Mouse (Mus musculus) midbrain, embryonic 11.5 days (tissue): Measurements from ENCODE around the gene Kctd20. TPM values are rescaled to one million over a fixed set of nuclear protein-coding genes. Genes with fewer than 3 reads are reported as not detected.
A peak's percentile ranks its signal among the peaks of the same experiment; 100 is the strongest.

Source experiments
- ATAC-seq: fragments of 200-750 bp; cut with Nextera tagmentation; 2 replicates; pipeline ENCODE4 v1.8.0; 2017; ENCODE audit warnings: moderate TSS enrichment, moderate library complexity; ENCODE audit not compliant: low FRiP score
- DNase-seq: peaks from one replicate; pipeline ENCODE4 v3.0.0; 2015; ENCODE audit warnings: low spot score; ENCODE audit errors: missing footprints
- H3K27ac ChIP-seq: fragments of 300-500 bp; sonication (generic); 2 replicates; pipeline ENCODE4 v1.5.1; 2014; ENCODE audit warnings: low read depth, low read length
- H3K27me3 ChIP-seq: fragments of 300-500 bp; sonication (generic); 2 replicates; pipeline ENCODE4 v1.6.1; 2014; ENCODE audit warnings: mild to moderate bottlenecking, low read length, moderate library complexity, mixed read lengths; ENCODE audit not compliant: control insufficient read depth, insufficient read depth
- H3K36me3 ChIP-seq: fragments of 300-500 bp; sonication (generic); 2 replicates; pipeline ENCODE4 v1.6.1; 2014; ENCODE audit warnings: mild to moderate bottlenecking, low read length, moderate library complexity, mixed read lengths; ENCODE audit not compliant: control insufficient read depth, insufficient read depth
- H3K4me1 ChIP-seq: fragments of 300-500 bp; sonication (generic); 2 replicates; pipeline ENCODE4 v1.6.1; 2014; ENCODE audit warnings: low read length; ENCODE audit not compliant: control insufficient read depth, insufficient read depth
- H3K4me2 ChIP-seq: fragments of 300-500 bp; sonication (generic); 2 replicates; pipeline ENCODE4 v1.6.1; 2014; ENCODE audit warnings: mild to moderate bottlenecking, moderate library complexity
- H3K4me3 ChIP-seq: fragments of 300-500 bp; sonication (generic); 2 replicates; pipeline ENCODE4 v1.5.1; 2014; ENCODE audit warnings: low read depth, low read length
- H3K9ac ChIP-seq: fragments of 300-500 bp; sonication (generic); 2 replicates; pipeline ENCODE4 v1.6.1; 2014; ENCODE audit warnings: low read length
- H3K9me3 ChIP-seq: fragments of 300-500 bp; sonication (generic); 2 replicates; pipeline ENCODE4 v1.6.1; 2016; ENCODE audit warnings: low read length; ENCODE audit not compliant: control insufficient read depth
- WGBS: fragments of 180-500 bp; shearing (Covaris S2); extraction: QIAGEN DNeasy Blood & Tissue Kit; methylation state at CpG from one replicate; pipeline ENCODE4 v1.1.7; 2014; 5-methylcytosine and 5-hydroxymethylcytosine counted together
- polyA plus RNA-seq: library from polyadenylated mRNA; unstranded; fragments of >200 nt; fragmentation: Nextera tagmentation; extraction: Ambion mirVana; gene quantifications from 2 replicates; pipeline ENCODE4 v1.2.1, GENCODE M21; 2014

The Kctd20 gene
- polyA plus RNA-seq, 1 experiment from 2014 or later: 92.4 TPM

GRCm38 (mm10) chr17:28915060-28915628 is 36.6 kb upstream of the Kctd20 start, which contains the start of gene 4930539E08Rik:
4930539E08Rik (minus strand) TSS chr17:28915324.
- H3K9me3 ChIP-seq: no peaks in the 10 kb centered on the region
- no peaks in the 10 kb centered on the region for H3K4me1 ChIP-seq
- DNase-seq (no peak), ATAC-seq (no peak)
- WGBS: 65% methylated on average over 12 of the region's 12 CpGs
- no peak within 1 kb of the TSS for H3K4me3 ChIP-seq
- H3K27me3 ChIP-seq: peaks cover 3% of the 10 kb centered on the region; the same call in 1 of the 2 replicates
- no peaks in the 10 kb centered on the region for H3K36me3 ChIP-seq
- H3K9ac ChIP-seq: no peak within 1 kb of the TSS
- no peak within 1 kb of the TSS for H3K4me2 ChIP-seq
- H3K27ac ChIP-seq: no peak within 1 kb of the TSS

- H3K36me3 ChIP-seq: no peaks in the 10 kb centered on the region
- H3K4me3 ChIP-seq: no peak overlapping the region
- no peaks in the 10 kb centered on the region for H3K27me3 ChIP-seq
- no peaks in the 10 kb centered on the region for H3K9me3 ChIP-seq
- H3K4me2 ChIP-seq: no peak overlapping the region
- no peak for DNase-seq
- WGBS: 100% methylated on average over 1 of the region's 1 CpGs
- no peak overlapping the region for H3K9ac ChIP-seq
- no peaks in the 10 kb centered on the region for H3K4me1 ChIP-seq
- H3K27ac ChIP-seq: no peak overlapping the region
- ATAC-seq: no peak
Measured at GRCm38 (mm10) chr17:28916520-28916919, 35.2 kb upstream of the Kctd20 start.

- no peak for ATAC-seq
- H3K9ac ChIP-seq: no peak overlapping the region
Measured at GRCm38 (mm10) chr17:28921086-28921485, 30.7 kb upstream of the Kctd20 start.

GRCm38 (mm10) chr17:28922096-28922495 is 29.7 kb upstream of the Kctd20 start:
- H3K4me3 ChIP-seq: no peak overlapping the region
- H3K9ac ChIP-seq: no peak overlapping the region
- DNase-seq: peak; percentile 80
- no peaks in the 10 kb centered on the region for H3K4me1 ChIP-seq
- H3K4me2 ChIP-seq: no peak overlapping the region
- WGBS: 79% methylated on average over 6 of the region's 6 CpGs
- no peaks in the 10 kb centered on the region for H3K36me3 ChIP-seq
- no peak overlapping the region for H3K27ac ChIP-seq
- no peak for ATAC-seq
- no peaks in the 10 kb centered on the region for H3K9me3 ChIP-seq
- no peaks in the 10 kb centered on the region for H3K27me3 ChIP-seq

More at GRCm38 (mm10) chr17:28921086-28921485, 30.7 kb upstream of the Kctd20 start:
- H3K36me3 ChIP-seq: no peaks in the 10 kb centered on the region
- no peak for DNase-seq
- H3K4me2 ChIP-seq: no peak overlapping the region
- WGBS: 69% methylated on average over 8 of the region's 8 CpGs
- H3K9me3 ChIP-seq: no peaks in the 10 kb centered on the region
- H3K4me3 ChIP-seq: no peak overlapping the region
- no peaks in the 10 kb centered on the region for H3K4me1 ChIP-seq
- no peaks in the 10 kb centered on the region for H3K27me3 ChIP-seq
- no peak overlapping the region for H3K27ac ChIP-seq

- H3K27me3 ChIP-seq: no peaks in the 10 kb centered on the region
- no peak overlapping the region for H3K27ac ChIP-seq
- H3K4me3 ChIP-seq: no peak overlapping the region
- H3K4me1 ChIP-seq: no peaks in the 10 kb centered on the region
- ATAC-seq: no peak
- 86% methylated on average over 8 of the region's 8 CpGs for WGBS
- H3K4me2 ChIP-seq: no peak overlapping the region
- DNase-seq: peak; percentile 12
- H3K9ac ChIP-seq: no peak overlapping the region
- no peaks in the 10 kb centered on the region for H3K9me3 ChIP-seq
- H3K36me3 ChIP-seq: no peaks in the 10 kb centered on the region
Measured at GRCm38 (mm10) chr17:28924957-28925595, 26.7 kb upstream of the Kctd20 start.

GRCm38 (mm10) chr17:28926380-28926779 is 25.4 kb upstream of the Kctd20 start:
- H3K4me2 ChIP-seq: no peak overlapping the region
- DNase-seq (peak; percentile 98), ATAC-seq (no peak)
- H3K27me3 ChIP-seq: no peaks in the 10 kb centered on the region
- no peaks in the 10 kb centered on the region for H3K36me3 ChIP-seq
- WGBS: 20% methylated on average over 13 of the region's 13 CpGs
- H3K4me3 ChIP-seq: no peak overlapping the region
- 0 out of 2 replicates have a peak, but pooled peaks cover 3% of the 10 kb centered on the region for H3K4me1 ChIP-seq
- no peak overlapping the region for H3K27ac ChIP-seq
- no peaks in the 10 kb centered on the region for H3K9me3 ChIP-seq
- no peak overlapping the region for H3K9ac ChIP-seq

GRCm38 (mm10) chr17:28926866-28927635 is 24.7 kb upstream of the Kctd20 start:
- 0 out of 2 replicates have a peak, but pooled peaks have one; percentile 27 for ATAC-seq
- Histone ChIP-seq H3K4me1 (0 out of 2 replicates have a peak, but pooled peaks cover 3% of the 10 kb centered on the region), H3K27me3 (no peaks in the 10 kb centered on the region), H3K4me3 (no peak overlapping the region), H3K9ac (no peak overlapping the region), H3K27ac (no peak overlapping the region), H3K4me2 (no peak overlapping the region), H3K9me3 (no peaks in the 10 kb centered on the region), H3K36me3 (no peaks in the 10 kb centered on the region)
- 50% methylated on average over 15 of the region's 15 CpGs for WGBS
- DNase-seq: peak; percentile 91

- DNase-seq: no peak
- ATAC-seq: no peak
- H3K36me3 ChIP-seq: no peaks in the 10 kb centered on the region
- no peak overlapping the region for H3K27ac ChIP-seq
- no peak overlapping the region for H3K4me3 ChIP-seq
- no peaks in the 10 kb centered on the region for H3K27me3 ChIP-seq
- WGBS: 91% methylated on average over 9 of the region's 9 CpGs
- no peaks in the 10 kb centered on the region for H3K9me3 ChIP-seq
- H3K4me2 ChIP-seq: no peak overlapping the region
- H3K4me1 ChIP-seq: 0 out of 2 replicates have a peak, but pooled peaks cover 3% of the 10 kb centered on the region
- H3K9ac ChIP-seq: no peak overlapping the region
Measured at GRCm38 (mm10) chr17:28928004-28928403, 23.7 kb upstream of the Kctd20 start.

- Histone ChIP-seq H3K36me3 (no peaks in the 10 kb centered on the region), H3K4me2 (no peak overlapping the region), H3K27ac (no peak overlapping the region), H3K27me3 (no peaks in the 10 kb centered on the region), H3K9ac (no peak overlapping the region), H3K4me1 (0 out of 2 replicates have a peak, but pooled peaks cover 3% of the 10 kb centered on the region), H3K4me3 (no peak overlapping the region), H3K9me3 (no peaks in the 10 kb centered on the region)
- ATAC-seq (no peak), DNase-seq (peak; percentile 69)
- WGBS: 90% methylated on average over 4 of the region's 4 CpGs
Measured at GRCm38 (mm10) chr17:28929369-28929768, 22.4 kb upstream of the Kctd20 start.
